Mouse (Mus musculus): ENCODE results near the gene Zfp871.

The Zfp871 gene

GRCm38 (mm10) chr17:32788094-32788559, at the start of gene Zfp871:
Gene Zfp871, minus strand, starts transcription at chr17:32788287.
- DNase-seq (ENCODE audit: low read depth, low spot score), result peak; percentile 98

DNA sequence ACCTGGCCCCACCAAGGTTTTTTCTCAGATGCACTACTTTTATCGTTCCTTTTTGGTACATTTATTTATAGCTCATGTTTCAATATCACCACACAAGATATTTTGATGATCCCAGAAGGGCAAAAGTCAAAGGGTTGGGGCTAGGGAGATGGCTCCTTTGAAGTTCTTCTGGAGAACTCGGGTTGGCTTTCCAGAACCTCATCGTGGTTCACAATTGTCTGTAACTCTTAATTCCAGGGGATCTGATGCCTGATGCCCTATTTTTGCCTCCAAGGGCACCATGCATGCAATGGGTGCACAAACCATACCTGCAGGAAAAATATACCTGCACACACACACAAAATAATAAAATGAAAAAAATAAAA, 42.3 kb upstream of the Zfp871 start:
- DNase-seq (ENCODE audit: low read depth, low spot score), result no peak

DNA sequence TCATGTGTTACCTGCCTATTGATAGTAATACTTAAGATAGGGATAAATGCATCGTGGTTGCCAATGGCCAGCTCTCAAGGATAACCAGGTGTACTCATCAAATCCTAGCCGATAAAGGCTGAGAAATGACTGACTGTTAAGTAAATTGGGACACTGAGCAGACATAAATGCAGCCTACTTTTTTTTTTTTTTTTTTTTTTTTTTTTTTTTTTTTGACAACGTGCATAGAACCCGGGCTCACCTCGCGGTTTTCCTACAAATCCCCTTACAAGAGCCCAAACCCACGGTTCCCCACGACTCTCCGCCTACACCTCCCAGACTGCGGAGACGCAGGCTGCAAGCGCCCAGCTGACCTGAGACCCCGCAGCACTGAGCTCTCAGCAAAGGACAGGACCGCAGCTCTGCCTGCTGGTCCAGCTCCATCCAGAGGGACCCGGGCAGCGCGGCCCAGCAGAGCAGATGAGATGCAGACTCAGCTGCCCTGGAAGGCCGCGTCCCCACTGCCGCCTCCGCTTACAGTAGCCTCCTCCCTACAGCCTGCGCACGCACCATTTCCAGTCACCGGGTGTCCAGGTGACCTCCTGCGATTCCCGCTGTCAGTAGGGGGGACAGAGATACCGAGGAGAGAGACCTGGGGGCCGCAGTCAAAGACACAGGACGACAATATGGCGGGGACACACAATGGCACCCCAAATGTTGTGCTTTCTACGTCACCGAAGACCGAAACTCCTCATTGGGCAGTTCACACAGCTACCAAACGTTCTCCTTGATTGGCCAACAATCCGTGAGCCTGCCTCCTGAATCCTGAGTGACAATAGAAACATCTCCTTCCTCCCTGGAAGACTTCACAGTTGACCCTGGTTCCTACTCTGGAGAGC, 41.7 kb upstream of the Zfp871 start, which contains the start of gene Zfp799:
Gene Zfp799 (minus strand): TSS at position 722 of the 878 bp plus-strand sequence.
- peak; percentile 91 for DNase-seq (ENCODE audit: low read depth, low spot score)

DNA sequence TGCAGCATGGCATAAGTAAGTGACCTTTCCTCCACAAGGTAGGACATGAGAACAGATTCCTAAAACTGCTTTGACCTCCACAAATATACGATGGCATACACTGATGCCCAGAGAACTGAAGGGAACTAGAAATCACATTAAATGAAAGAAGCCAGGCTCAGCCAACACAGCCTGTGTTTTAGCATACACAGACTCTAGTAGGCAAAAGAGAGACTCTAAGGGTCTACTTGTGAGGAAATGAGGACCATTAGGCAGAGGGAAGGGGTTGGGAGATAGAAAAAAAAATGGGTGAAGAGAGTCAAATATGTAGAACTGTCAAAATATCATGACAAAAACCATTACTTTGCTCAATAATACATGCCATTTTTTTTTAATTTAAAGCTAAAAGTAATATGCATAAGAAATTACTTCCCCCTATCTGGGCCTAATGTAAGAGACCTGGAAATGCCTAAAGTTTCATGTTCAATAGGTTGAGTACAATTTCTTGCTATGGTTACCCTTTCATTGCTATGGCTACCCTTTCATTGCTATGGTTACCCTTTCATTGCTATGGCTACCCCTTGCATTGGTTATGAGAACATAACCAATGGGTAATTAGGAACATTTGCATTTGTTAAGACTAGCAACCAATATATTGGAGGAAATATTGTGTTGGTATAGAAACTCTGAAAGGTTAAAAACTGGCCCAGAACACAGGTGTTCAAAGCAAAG, 28.1 kb upstream of the Zfp871 start:
- no peak for DNase-seq (ENCODE audit: low read depth, low spot score)

DNA sequence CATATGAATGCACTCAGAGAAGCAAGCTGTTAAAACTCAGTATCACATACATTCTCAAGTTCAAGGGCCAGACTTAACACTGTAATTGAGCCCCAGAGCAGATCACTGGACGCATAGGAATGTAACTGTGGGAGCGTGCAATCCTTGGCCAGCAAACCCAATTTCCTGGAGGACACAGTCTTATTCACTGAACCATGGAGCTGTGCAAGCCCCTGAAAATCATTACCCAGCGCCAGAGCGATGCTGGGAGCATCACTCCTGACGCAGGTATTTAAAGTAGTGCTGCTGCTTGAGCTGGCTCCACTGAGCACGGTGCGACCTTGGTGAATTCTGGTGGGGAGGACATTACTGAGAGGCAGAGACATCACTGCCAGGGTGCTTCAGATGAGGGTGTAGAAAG, 26.0 kb upstream of the Zfp871 start:
- DNase-seq (ENCODE audit: low read depth, low spot score), result no peak

DNA sequence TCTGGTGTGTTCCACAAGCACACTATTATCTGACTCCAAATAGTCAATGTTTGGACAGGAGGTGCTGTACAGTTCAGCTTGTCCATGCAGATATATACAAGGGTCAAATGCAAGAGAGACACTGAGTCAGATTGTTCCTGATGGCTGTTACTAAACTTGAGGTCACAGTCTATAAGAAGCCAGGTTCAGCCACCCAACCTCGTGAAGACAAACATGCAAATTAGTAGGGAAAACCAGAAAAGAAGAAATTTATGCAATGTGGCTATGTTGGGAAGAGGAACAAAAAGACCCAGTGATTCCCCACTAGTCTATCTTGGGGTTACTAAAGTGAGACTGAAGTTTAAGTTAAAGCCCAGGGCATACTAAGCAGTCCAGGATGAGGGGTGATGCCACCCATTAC, 22.6 kb upstream of the Zfp871 start:
- no peak for DNase-seq (ENCODE audit: low read depth, low spot score)

- peak; percentile 71 for DNase-seq (ENCODE audit: low read depth, low spot score)
These were observed 21.7 kb upstream of the Zfp871 start, which contains the start of gene Zfp811 for GRCm38 (mm10) chr17:32809544-32810374. Gene Zfp811, minus strand, starts transcription at chr17:32809931.

GRCm38 (mm10) chr17:32808921-32809320, 20.8 kb upstream of the Zfp871 start:
- DNase-seq (ENCODE audit: low read depth, low spot score), result no peak

DNA sequence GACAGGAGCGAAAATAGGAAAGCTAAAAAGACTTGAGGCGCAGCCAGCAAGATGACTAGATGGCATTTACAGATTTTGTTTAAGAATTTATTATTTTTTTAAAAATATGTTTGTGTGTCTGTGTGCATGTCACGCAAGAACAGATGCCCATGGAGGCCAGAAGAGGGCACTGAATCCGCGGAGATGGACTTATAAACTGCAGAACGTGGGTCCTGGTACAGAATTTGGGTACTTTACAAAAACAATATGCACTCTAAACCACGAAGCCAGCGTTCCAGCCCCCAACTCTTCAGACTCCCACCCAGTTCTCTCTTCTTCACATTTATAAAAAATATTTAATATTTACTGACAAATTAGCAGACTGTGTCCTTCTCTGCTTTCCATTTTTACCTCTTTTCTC, 1.2 kb upstream of the Zfp871 start:
- DNase-seq (ENCODE audit: low read depth, low spot score), result no peak

- DNase-seq (ENCODE audit: low read depth, low spot score), result no peak
These were observed 489 bp upstream of the Zfp871 start for GRCm38 (mm10) chr17:32788576-32788975.

DNA sequence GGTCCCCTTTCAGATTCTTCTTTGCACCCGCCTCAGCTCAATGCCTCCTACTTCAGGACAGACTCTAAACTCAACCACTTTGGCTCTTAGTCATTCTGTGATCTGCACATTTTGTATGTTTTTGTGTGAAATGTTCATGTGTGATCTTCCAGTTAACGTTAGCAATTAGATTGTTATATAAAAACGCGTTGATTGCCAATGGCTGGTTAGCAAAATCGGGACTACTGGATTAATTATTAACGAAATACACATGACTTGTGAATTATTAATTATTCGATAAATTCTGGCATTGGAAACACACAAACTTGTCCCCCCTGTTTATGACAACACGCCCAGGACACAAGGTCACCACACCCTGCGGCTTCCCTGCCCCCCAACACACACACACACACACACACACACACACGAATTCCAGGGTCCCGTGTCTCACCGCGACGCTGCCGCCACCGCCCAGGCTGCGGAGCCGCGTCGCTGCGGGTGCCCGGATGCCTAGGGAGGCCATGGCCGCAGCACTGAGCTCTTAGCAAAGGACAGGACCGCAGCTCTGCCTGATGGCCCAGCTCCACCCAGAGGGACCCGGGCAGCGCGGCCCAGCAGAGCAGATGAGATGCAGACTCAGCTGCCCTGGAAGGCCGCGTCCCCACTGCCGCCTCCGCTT, 522 bp downstream of the Zfp871 start:
- DNase-seq (ENCODE audit: low read depth, low spot score), result peak; percentile 38

GRCm38 (mm10) chr17:32786944-32787343, 1.1 kb downstream of the Zfp871 start:
- DNase-seq (ENCODE audit: low read depth, low spot score), result peak; percentile 39

DNA sequence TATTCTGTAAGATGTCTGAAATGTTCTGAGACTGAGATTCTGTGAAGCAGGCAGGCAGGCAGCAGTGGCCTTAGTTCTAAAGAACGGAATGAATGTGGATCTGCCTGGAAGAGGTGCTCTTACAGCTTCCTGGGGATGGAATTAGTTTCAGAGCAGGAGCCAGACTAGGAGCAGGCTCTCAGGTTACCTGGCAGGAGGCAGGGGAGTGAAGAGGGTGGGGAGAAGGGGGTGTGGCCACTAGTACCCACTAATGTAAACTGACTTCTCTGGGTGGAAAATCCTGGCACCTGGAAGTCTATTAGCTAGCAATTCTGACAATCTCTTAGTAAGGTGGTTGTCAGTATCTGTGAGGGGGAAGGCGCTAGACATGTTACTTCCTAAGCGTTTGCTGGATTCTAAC, 2.4 kb downstream of the Zfp871 start:
- DNase-seq (ENCODE audit: low read depth, low spot score), result no peak

DNA sequence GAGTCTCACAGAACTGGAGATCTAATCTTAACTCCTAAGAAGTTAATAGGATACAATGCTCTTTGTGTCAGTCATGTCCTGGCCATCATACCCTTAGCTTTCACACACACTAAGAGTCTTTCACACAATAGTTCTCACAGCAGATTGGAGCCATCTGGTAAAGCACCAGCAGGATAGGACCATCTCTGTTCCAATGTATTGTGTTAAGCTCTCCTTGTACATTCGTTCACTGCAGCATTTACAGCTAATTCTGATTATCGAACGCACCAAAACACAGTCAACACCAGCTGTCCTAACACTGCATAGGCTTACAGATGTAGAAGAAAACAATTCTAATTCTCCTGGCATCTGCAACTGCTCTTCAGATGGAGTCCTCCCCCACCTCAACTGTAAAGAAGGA, 10.5 kb downstream of the Zfp871 start:
- DNase-seq (ENCODE audit: low read depth, low spot score), result no peak

DNA sequence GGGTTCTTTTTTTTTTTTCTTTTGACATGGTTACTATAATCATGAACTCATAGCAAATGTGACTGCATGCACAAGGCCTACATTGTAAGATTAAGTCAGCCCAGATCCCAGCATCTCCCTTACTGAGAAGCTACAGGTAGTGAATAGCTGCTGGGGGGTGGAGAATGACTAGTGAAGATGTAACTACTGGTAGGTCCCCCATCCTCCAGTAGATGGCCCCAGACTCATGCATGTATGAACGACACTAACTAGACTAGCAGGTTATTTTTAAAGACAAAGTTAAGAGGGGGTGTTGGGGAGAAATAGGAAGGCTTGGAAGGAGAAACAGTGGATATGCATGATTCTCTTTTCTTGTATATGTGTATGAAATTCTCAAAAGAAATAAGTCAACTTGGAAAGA, 16.9 kb downstream of the Zfp871 start:
- DNase-seq (ENCODE audit: low read depth, low spot score), result peak; percentile 31

- no peak for DNase-seq (ENCODE audit: low read depth, low spot score)
These were observed 21.7 kb downstream of the Zfp871 start for GRCm38 (mm10) chr17:32766422-32766821.

- DNase-seq (ENCODE audit: low read depth, low spot score), result no peak
These were observed 30.8 kb downstream of the Zfp871 start for GRCm38 (mm10) chr17:32757331-32757730.

GRCm38 (mm10) chr17:32753634-32754033, 34.5 kb downstream of the Zfp871 start:
- no peak for DNase-seq (ENCODE audit: low read depth, low spot score)

DNA sequence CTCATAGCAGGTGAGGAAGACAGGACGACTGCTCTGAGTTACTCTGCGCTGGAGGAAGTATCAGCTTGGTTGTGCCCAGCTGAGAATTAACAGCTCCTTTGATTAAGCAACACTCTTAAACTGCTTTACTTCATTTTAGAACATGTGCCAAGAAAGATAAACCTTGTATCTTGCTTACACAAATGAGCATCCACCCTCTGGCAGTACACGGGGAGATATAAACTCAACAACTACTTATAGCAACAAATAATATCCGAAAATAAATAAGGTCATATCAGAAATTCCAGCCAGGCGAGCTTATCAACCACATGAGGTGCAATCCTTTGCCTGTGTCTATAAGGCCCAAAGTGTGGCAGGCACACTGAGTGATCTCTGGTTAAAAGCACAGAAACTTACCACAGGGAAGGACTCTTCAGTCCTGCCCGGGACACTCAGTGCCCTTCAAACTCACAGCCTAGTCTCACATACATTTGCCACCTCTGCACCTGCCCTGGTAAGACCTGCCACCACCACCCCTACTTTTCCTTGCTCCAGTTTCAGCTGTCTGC, 35.2 kb downstream of the Zfp871 start:
- DNase-seq (ENCODE audit: low read depth, low spot score), result no peak

DNA sequence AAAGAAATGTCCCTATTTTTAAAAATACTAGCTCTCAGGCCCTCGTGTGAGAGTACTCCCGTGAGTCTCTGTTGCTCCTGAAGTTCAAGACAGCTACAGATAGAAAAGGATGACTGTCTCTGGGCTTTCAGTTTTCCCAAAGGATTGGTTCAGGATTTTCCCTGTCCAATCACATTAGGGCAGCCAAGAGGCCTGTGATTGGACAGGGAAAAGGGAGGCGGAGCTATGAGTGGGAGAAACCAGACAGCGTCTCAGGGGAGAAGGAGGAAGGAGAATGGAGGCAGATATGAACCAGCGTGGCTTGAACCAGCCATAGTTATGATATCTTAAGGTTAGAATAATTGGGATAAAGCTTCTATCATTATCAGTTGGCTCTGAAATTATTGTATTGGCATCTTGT, 37.5 kb downstream of the Zfp871 start:
- peak; percentile 9 for DNase-seq (ENCODE audit: low read depth, low spot score)

GRCm38 (mm10) chr17:32741057-32741456, 47.0 kb downstream of the Zfp871 start:
- DNase-seq (ENCODE audit: low read depth, low spot score), result no peak

All from 3T3-L1 (cell line).